10 mouse cellular contexts compared by ENCODE assay signal in genomic region chr4:33552856-33553255, GRCm38 (mm10).
A peak's percentile ranks its signal among the peaks of the same experiment; 100 is the strongest.
DNase-seq lines count a peak whose midpoint lies in the region; ATAC-seq and TF ChIP-seq lines count a peak whose summit lies in the region.
"Had no signal": no experiment of that assay in that cellular context is flagged by ENCODE, and none has a peak within 500 bp of the region (broad histone marks: within the 10 kb centered on the region; RNA-seq: fewer than 3 reads in every experiment).

No protein-coding gene starts in this region.

- 49% methylated on average over 9 of the region's 9 CpGs for WGBS in hindbrain, embryonic 14.5 days
- WGBS in hindbrain, embryonic 10.5 days, result 80% methylated on average over 9 of the region's 9 CpGs
- 36% methylated on average over 9 of the region's 9 CpGs for WGBS in lung, postnatal 0 days
- WGBS in midbrain, embryonic 15.5 days, result 53% methylated on average over 9 of the region's 9 CpGs

- H3K4me1 ChIP-seq in hindbrain, embryonic 14.5 days (replicated peaks; ENCODE audit: control insufficient read depth, insufficient read depth, low read length), result peaks cover 17% of the 10 kb centered on the region
- peaks cover 36% of the 10 kb centered on the region for H3K4me1 ChIP-seq in hindbrain, embryonic 10.5 days (replicated peaks)
- H3K4me1 ChIP-seq in lung, postnatal 0 days (ENCODE audit: insufficient read depth, low read depth, low read length), result no peaks in the 10 kb centered on the region
- peaks cover 21% of the 10 kb centered on the region for H3K4me1 ChIP-seq in midbrain, embryonic 15.5 days

- no peaks in the 10 kb centered on the region for H3K36me3 ChIP-seq in hindbrain, embryonic 14.5 days (replicated peaks; ENCODE audit: control insufficient read depth, insufficient read depth)
- no peaks in the 10 kb centered on the region for H3K36me3 ChIP-seq in hindbrain, embryonic 10.5 days
- H3K36me3 ChIP-seq in lung, postnatal 0 days (ENCODE audit: insufficient read depth, low read length), result no peaks in the 10 kb centered on the region
- H3K36me3 ChIP-seq in midbrain, embryonic 15.5 days (replicated peaks), result no peaks in the 10 kb centered on the region
- H3K36me3 ChIP-seq: limb, embryonic 15.5 days had no signal

- H3K4me3 ChIP-seq in hindbrain, embryonic 14.5 days (replicated peaks; ENCODE audit: low read length), result no peak overlapping the region
- no peak overlapping the region for H3K4me3 ChIP-seq in hindbrain, embryonic 10.5 days
- no peak overlapping the region for H3K4me3 ChIP-seq in lung, postnatal 0 days (ENCODE audit: low read depth, low read length)
- H3K4me3 ChIP-seq in midbrain, embryonic 15.5 days, result no peak overlapping the region
- H3K4me3 ChIP-seq: limb, embryonic 15.5 days had no signal

- no peak overlapping the region for H3K9ac ChIP-seq in hindbrain, embryonic 14.5 days
- no peak overlapping the region for H3K9ac ChIP-seq in lung, postnatal 0 days (replicated peaks; ENCODE audit: low read depth)
- H3K9ac ChIP-seq in midbrain, embryonic 15.5 days, result no peak overlapping the region
- H3K9ac ChIP-seq: limb, embryonic 15.5 days had no signal

- H3K9me3 ChIP-seq in hindbrain, embryonic 14.5 days (ENCODE audit: control insufficient read depth, low read length), result no peaks in the 10 kb centered on the region
- no peaks in the 10 kb centered on the region for H3K9me3 ChIP-seq in hindbrain, embryonic 10.5 days
- H3K9me3 ChIP-seq in lung, postnatal 0 days (ENCODE audit: low read length), result no peaks in the 10 kb centered on the region
- H3K9me3 ChIP-seq in midbrain, embryonic 15.5 days, result no peaks in the 10 kb centered on the region
- H3K9me3 ChIP-seq: limb, embryonic 15.5 days had no signal

- DNase-seq in hindbrain, embryonic 14.5 days (ENCODE audit: low spot score), result peak; percentile 64
- no peak for DNase-seq in hindbrain, embryonic 10.5 days (ENCODE audit: low spot score)
- DNase-seq in lung, postnatal 0 days (ENCODE audit: low spot score), result peak; percentile 33
- no peak for DNase-seq in lung, postnatal 4 days
- DNase-seq in cerebellum, adult 9-11 months, result peak; percentile 47
- DNase-seq in kidney, postnatal 4 days, result peak; percentile 33 to 42

- no peak for TF ChIP-seq EP300 in lung, postnatal 0 days (IDR thresholded peaks at IDR 0.05)

- H3K27ac ChIP-seq in hindbrain, embryonic 14.5 days, result no peak overlapping the region
- no peak overlapping the region for H3K27ac ChIP-seq in hindbrain, embryonic 10.5 days
- H3K27ac ChIP-seq in lung, postnatal 0 days (ENCODE audit: low read length), result no peak overlapping the region
- no peak overlapping the region for H3K27ac ChIP-seq in midbrain, embryonic 15.5 days
- H3K27ac ChIP-seq: limb, embryonic 15.5 days had no signal

- H3K4me2 ChIP-seq in hindbrain, embryonic 14.5 days (replicated peaks), result no peak overlapping the region
- H3K4me2 ChIP-seq in lung, postnatal 0 days (replicated peaks; ENCODE audit: low read depth, low read length), result peak overlapping the region; percentile 20; the same call in 1 of the 2 replicates
- no peak overlapping the region for H3K4me2 ChIP-seq in midbrain, embryonic 15.5 days
- H3K4me2 ChIP-seq: limb, embryonic 15.5 days had no signal

- ATAC-seq in hindbrain, embryonic 14.5 days (ENCODE audit: low FRiP score), result no peak
- ATAC-seq in lung, postnatal 0 days, result no peak
- ATAC-seq in midbrain, embryonic 15.5 days (replicated peaks), result no peak
- no peak for ATAC-seq in inflammation-experienced regulatory T-cells, adult 6 months

- TF ChIP-seq CTCF in lung, postnatal 0 days (IDR thresholded peaks at IDR 0.05), result no peak

- no peaks in the 10 kb centered on the region for H3K27me3 ChIP-seq in hindbrain, embryonic 14.5 days (ENCODE audit: control insufficient read depth, insufficient read depth, low read length)
- H3K27me3 ChIP-seq in hindbrain, embryonic 10.5 days (ENCODE audit: insufficient read depth, poor library complexity, severe bottlenecking), result peaks cover 19% of the 10 kb centered on the region
- no peaks in the 10 kb centered on the region for H3K27me3 ChIP-seq in lung, postnatal 0 days (replicated peaks; ENCODE audit: insufficient read depth, low read length)
- no peaks in the 10 kb centered on the region for H3K27me3 ChIP-seq in midbrain, embryonic 15.5 days (replicated peaks)
- H3K27me3 ChIP-seq: CH12.LX; limb, embryonic 15.5 days had no signal

Comparison
In these comparisons a context has a peak if more than half of its experiments do, and no peak if none do; other contexts are left out.
1. DNase-seq: peak in hindbrain, embryonic 14.5 days (single experiment), lung, postnatal 0 days (single experiment), cerebellum, adult 9-11 months (single experiment) and kidney, postnatal 4 days (2 of 2); none in hindbrain, embryonic 10.5 days (single experiment) and lung, postnatal 4 days (0 of 2).